Mouse (Mus musculus) myocyte (in vitro differentiated cells): ENCODE measurements around the gene Tmem167.

Experiments
- CEBPB ChIP-seq: IDR thresholded peaks from 2 replicates; pipeline ENCODE4 v1.6.1; 2011; ENCODE audit warnings: mild to moderate bottlenecking, moderate library complexity; ENCODE audit not compliant: poor library complexity, insufficient read depth, severe bottlenecking
- E2F4 ChIP-seq: IDR thresholded peaks from one replicate; pipeline ENCODE4 v1.6.1; 2011; ENCODE audit warnings: mild to moderate bottlenecking, control low read depth, moderate library complexity; ENCODE audit not compliant: insufficient read depth
- MYOG ChIP-seq, 3 experiments: IDR thresholded peaks; one replicate each; pipeline ENCODE4 v1.6.1; 2011; ENCODE audit warnings: control low read depth in 2 of 3, low read depth in 2 of 3, mild to moderate bottlenecking in 2 of 3; ENCODE audit not compliant: insufficient read length in 2 of 3, control insufficient read depth in 1 of 3, insufficient read depth in 1 of 3
- POLR2A ChIP-seq: IDR thresholded peaks from one replicate; pipeline ENCODE4 v1.6.1; 2011; ENCODE audit warnings: low read depth, mild to moderate bottlenecking, control low read depth, moderate library complexity; ENCODE audit not compliant: insufficient read length
- POLR2AphosphoS2 ChIP-seq: IDR thresholded peaks from one replicate; pipeline ENCODE4 v1.6.1; 2011; ENCODE audit warnings: low read depth, control low read depth; ENCODE audit not compliant: insufficient read length
- TCF12 ChIP-seq: IDR thresholded peaks from one replicate; pipeline ENCODE4 v1.6.1; 2011; ENCODE audit warnings: mild to moderate bottlenecking, control low read depth; ENCODE audit not compliant: poor library complexity, insufficient read depth, severe bottlenecking
- TCF3 ChIP-seq: IDR thresholded peaks from one replicate; pipeline ENCODE4 v1.6.1; 2011; ENCODE audit warnings: low read depth, control low read depth; ENCODE audit not compliant: insufficient read length
- USF1 ChIP-seq: IDR thresholded peaks from one replicate; pipeline ENCODE4 v1.6.1; 2011; ENCODE audit warnings: low read depth, mild to moderate bottlenecking, control low read depth, moderate library complexity

- TF ChIP-seq POLR2A (no peak), MYOG (IDR thresholded peaks at IDR 0.05; ENCODE audit: control insufficient read depth in 1 of 3, insufficient read depth in 1 of 3, insufficient read length in 2 of 3, low read depth in 2 of 3) (no peak), POLR2AphosphoS2 (no peak), E2F4 (no peak), TCF3 (no peak), TCF12 (no peak), CEBPB (no peak), USF1 (no peak)
These were observed 97.8 kb downstream of the Tmem167 start for GRCm38 (mm10) chr13:90186694-90187093.
